Mouse (Mus musculus): ENCODE measurements around the gene Tubgcp2.

- TF ChIP-seq POLR2A (IDR thresholded peaks at IDR 0.05; ENCODE audit: low read depth, low read length): no peak
- peak; percentile 80 to 93 for TF ChIP-seq CTCF (conservative IDR thresholded peaks at IDR 0.05 in 1 of 2, IDR thresholded peaks at IDR 0.05 in 1 of 2; ENCODE audit: low read depth in 2 of 2, low read length in 2 of 2)
- TF ChIP-seq IRF4 (IDR thresholded peaks at IDR 0.05; ENCODE audit: low read depth, low read length): peak; percentile 42; the same call in 1 of the 2 replicates
- TF ChIP-seq BHLHE40 (IDR thresholded peaks at IDR 0.05; ENCODE audit: low read depth, low read length): no peak
- no peak for TF ChIP-seq NRF1 (IDR thresholded peaks at IDR 0.05; ENCODE audit: low read depth, low read length)
- TF ChIP-seq MAZ (IDR thresholded peaks at IDR 0.05; ENCODE audit: low read depth, low read length): no peak
- no peak for TF ChIP-seq POLR2AphosphoS2 (IDR thresholded peaks at IDR 0.05; ENCODE audit: low read depth, low read length)
- no peak for TF ChIP-seq EP300 (IDR thresholded peaks at IDR 0.05; ENCODE audit: low read length)
- TF ChIP-seq SIN3A (IDR thresholded peaks at IDR 0.05; ENCODE audit: low read length): no peak; the same call in 1 of the 2 replicates
- TF ChIP-seq ZKSCAN1 (IDR thresholded peaks at IDR 0.05; ENCODE audit: borderline replicate concordance, low read depth, low read length): no peak
- no peak for TF ChIP-seq ZMIZ1 (IDR thresholded peaks at IDR 0.05; ENCODE audit: low read depth, low read length)
- TF ChIP-seq RCOR1 (conservative IDR thresholded peaks at IDR 0.05; ENCODE audit: low read depth, low read length): no peak
- TF ChIP-seq CHD2 (IDR thresholded peaks at IDR 0.05; ENCODE audit: low read length): no peak
- no peak for TF ChIP-seq ELF1 (IDR thresholded peaks at IDR 0.05; ENCODE audit: low read depth, low read length)
Measured at GRCm38 (mm10) chr7:139994676-139995075, 41.8 kb downstream of the Tubgcp2 start.

Measured in CH12.LX (cell line).